Mouse (Mus musculus) CD4-positive, CD25-positive, alpha-beta regulatory T cell, adult 2 months (primary cell): ENCODE results near the gene Deaf1.

Experiments
- DNase-seq: peaks from one replicate; pipeline ENCODE4 v3.0.0-alpha.2; 2012; ENCODE audit warnings: low read depth, low spot score

Gene Deaf1

DNA sequence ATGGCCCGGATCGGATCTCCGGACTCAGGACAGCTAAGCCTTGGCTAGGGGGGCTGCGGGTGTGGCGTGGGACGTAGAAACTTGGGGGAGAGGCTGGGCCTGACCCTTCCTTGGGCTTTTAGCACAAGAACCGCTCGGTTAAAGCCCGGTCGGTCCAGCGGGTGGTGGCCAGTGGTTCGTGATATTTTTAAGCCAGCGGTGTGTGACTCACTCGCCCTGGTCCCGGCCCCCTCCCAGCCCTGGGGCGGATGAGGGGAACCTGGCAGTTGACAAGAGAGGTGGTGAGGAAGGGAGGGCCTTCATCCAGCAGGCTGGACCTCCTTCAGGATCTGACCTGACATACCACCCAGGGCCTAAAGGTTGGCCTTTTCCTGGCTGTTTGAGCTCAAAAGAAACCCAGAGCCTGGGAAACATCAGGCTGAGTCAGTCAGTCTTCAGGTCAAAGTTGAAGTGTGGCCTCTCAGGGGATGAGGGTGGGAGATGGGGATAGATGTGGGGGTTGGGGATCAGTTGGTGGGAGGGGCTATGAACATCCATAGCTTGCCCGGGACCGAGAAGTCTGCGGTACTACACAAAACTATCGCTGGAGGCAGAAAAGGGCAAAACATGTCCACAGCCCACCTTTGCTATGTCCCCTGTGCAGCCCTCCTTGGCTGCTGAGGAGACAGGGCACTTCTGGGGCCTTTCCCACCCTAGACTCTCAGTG lies 11.9 kb upstream of the Deaf1 start:
- DNase-seq, result no peak

DNA sequence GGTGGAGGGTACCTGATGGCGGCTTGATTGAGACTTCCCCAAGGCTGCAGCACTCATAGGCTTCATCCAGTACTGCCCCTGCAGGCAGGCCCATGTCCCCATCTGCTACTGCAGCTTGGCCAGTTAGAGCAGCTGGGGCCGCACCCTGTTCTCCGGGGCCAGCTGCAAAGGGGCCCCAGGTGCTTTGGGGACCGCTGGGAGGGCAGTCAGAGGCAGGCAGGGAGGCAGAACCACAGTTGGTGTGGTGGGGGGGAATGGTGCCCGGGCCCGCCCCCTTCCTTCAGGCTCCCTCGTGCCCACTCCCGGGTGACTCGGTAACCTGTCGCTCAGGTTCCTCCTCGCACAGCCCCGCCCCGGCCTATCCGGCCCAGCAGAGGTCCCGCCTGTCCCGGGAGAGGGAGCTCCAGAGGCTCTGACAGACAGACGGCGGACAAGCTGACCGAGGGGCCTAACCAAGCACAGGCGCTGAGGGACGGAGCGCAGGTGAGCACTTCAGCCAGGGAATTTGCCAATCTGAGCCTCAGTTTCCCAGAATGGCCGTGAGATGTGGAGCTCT lies 11.2 kb upstream of the Deaf1 start, which contains the start of gene Eps8l2:
Gene Eps8l2, plus strand, starts transcription at position 305 of the 556 bp plus-strand sequence.
- peak; percentile 32 for DNase-seq

DNA sequence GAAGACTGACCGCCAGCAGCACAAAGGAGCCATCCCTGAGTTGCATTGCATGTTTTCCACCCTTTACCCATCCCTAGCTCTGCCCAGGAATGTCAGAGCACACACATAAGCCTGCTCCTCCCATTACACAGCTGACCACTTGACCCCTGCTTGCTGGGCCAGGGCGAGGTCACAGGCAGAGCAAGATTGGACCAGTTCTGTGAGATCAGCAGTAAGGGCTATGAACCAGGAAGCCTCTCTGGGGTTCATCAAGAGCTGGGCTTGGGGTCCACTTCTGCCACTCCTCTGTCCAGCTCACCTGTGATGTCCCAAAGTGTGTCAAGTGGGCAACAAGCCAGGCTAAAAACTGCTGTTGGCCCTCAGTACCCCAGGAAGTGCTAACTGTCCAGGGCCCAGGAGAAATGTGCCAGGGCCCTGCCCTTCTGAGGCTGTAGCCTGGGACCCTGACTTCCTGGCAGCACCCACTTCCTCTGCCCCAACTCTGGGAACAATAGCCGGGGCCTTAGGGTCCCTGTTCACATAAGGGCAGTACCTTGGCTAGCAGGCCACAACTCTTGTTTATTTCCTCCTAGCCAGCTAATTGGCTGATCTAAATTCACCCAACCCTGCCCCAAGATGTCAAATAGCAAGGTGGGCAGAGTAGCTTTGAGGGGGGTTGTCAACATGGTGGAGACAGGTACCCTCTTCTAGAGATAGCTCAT lies 10.4 kb upstream of the Deaf1 start:
- DNase-seq, result no peak

DNA sequence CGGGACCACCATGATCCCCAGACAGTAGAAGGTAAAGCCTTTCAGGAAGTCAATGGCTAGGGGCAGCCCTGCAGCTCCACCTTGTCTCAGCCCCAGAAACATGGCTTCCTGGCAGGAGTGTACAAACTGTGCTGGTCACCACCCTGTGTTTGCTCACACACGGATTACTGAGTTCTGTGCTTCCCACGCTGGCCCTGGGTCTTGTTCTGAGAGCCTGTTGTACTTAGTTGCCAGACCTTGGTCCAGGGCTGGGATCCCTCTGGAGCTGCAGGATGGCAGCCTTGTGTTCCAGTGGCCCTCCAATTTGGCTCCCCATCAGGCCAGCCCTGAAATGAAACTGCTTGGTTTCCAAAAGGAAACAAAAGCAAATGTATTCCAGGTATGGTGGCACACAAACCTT lies 8.8 kb upstream of the Deaf1 start:
- no peak for DNase-seq

DNA sequence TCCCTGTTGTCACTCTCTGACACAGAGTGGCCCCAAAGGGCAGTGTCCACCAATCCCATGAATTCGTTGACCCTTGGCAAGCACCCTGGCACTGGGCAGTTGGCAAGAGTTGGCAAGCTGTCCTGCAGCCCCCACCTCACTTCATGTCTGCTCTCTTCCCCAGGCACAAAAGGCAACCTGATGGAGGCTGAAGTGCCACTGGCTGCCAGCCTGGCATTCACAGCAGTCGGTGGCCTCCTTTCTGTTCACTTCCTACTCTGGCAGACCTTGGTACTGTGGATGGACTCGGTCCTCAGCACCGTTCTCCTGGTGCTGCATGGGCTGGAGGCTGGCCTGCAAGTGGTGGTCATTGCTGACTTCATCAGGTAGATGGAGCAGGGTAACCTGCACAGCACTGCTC lies 8.2 kb upstream of the Deaf1 start:
- DNase-seq, result no peak

DNA sequence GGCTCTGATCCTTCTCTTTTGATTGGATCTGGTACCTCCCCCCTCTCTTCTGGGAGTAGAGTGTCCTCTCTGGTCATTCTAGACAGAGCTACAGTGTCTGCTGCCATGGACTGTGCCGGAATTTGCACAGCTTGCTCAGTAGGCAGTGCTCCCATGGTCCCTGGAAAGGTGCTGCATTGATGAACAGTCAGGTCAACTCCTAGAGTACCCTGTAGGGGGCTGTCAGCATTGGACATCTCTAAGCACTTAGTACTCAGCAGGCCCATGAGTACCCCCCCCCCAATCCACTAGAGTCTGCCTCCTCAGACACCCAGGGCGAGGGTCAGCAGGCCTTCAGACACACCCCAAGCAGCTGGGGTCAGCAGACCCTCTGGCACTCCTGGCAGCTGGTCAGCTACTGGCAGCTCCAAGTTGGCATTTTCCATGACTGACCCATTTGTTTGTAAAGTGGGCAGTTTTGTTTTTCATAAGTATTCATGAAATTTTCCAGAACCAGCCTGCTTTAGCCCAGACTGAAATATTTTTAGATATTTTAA lies 7.6 kb upstream of the Deaf1 start:
- no peak for DNase-seq

DNA sequence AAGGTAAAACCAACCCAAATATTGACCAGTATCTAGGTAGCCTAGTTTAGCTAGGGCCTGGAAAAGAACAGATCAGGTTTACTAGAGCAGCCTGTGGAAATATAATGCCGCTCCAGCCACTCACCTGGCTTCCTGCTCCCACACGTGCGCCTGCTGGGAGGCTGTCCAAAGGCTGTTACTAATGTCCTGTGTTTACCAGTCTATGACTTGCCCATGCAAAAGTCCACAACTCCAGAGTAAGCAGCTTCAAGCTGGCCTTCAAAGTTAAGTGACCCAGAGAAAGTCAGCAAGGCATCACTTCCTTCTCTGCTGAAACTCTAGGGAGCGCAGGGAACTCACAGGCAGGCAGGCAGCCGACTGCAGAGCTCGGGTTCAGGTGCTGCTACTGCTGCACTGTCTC lies 4.5 kb upstream of the Deaf1 start:
- no peak for DNase-seq

DNA sequence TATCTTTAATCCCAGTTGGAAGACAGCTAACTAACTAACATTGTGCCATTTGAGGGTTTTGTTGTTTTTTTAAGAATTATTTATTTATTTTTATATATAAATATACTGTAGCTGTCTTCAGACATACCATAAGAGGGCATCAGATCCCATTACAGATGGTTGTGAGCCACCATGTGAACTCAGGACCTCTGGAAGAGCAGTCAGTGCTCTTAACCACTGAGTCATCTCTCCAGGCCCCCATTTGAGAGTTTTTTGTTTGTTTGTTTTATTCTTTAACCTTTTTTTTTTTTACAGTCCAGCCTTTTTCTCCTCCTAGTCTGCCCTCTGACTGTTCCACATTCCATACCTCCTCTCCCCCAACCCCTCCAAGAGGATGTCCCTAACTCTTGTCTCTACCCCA lies 3.2 kb upstream of the Deaf1 start:
- no peak for DNase-seq

DNA sequence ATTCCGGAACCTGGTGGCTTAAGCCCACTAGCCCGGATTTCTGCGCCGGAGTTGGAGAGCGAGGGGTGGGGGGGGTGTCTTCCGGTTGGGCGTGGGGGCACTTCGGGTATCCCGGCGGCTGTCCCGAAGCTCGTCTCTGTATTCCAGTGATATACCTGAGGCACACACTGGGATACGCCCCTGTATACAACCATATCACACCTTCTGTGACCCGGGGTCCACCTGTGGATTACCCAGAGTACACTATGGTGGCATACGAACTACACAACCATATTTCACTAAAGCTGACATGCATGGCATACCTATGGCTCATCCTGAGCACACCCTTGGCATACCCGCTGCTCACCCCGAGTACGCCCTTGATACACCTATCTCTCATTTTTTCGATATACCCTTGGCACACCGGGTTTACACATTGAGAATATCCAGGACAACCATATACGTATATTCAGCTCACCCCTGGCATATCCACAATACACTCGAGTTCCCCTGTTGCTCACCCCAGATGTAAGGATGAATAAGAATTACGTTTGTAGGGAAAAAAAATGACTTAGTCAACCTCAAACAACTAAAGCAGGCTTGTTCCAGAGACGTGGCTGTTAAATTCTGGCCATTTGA lies 992 bp upstream of the Deaf1 start:
- no peak for DNase-seq

DNA sequence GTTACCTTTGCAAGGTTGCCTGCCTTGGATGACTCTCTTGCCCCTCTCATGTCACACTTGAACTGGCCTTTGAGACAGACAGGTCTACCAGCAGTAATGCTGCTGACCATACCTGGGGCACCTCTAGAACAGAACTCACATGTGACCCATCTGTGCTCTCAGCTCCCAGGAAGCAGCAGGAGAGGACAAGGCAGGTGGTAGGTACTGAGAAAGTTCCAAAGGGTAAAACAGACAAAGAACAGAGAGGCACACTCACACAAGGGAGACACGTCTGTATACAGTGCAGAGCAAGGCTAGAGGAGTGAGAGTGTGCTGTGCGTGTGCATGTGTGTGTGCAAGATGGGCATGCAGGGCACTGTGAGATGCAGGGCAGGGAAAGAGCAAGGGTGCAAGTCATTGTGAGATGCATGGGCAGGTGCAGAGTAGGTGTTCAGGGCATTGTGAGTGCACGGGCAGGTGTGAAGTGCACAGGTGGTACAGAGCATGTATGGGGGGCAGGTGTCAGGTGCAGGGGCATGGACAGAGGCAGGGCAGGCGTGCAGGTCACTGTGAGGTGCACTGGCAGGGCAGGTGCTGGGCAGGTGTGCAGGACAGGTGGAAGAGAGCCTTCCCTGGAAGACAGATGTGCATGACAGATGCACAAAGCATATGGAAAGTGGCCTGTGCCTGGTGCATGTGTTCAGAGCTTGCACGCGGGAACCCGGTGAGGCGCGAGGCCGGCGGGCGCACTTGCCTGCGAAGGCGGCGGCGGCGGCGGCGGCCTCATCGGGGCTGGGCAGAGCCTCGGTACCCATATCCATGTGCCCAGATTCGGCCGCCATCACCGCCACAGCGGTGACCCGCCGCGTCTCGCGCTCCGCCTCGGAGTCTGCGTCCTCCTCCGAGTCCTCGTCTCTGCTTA lies 694 bp downstream of the Deaf1 start:
- no peak for DNase-seq

DNA sequence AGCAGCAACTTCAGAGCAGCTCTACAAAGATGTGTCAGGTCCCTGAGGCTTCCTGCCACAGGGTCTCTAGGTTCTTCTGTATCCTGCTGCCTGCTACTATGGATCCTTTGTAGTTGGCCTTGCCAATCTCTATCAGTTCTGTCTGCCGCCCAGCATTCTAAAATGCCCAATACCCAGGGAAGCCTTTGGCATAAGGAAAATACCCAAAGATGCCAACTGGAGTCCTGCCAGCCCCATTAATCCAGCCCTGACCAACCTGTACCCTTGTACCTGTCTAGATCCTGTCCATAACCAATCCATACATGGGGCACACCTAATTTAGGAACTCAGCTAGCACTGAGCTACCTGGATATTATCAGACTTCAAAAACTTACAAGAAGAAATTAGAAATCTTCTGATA lies 2.8 kb downstream of the Deaf1 start:
- DNase-seq, result no peak

DNA sequence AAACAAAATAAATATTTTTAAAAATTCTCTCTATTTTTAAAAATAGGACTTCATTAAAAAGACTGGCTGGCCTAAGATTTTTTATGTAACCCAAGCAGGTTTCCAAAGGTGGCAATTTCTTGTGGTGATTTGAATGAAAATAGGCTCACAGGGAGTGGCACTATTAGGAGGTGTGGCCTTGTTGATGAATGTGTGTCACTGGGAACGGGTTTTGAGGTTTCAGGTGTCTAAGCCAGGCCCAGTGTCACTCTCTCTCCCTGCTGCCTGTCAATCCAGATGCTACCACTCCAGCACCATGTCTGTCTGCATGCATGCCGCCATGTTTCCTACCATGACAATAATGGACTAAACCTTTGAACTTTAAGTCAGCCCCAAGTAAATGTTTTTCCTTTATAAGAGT lies 8.0 kb downstream of the Deaf1 start:
- no peak for DNase-seq

DNA sequence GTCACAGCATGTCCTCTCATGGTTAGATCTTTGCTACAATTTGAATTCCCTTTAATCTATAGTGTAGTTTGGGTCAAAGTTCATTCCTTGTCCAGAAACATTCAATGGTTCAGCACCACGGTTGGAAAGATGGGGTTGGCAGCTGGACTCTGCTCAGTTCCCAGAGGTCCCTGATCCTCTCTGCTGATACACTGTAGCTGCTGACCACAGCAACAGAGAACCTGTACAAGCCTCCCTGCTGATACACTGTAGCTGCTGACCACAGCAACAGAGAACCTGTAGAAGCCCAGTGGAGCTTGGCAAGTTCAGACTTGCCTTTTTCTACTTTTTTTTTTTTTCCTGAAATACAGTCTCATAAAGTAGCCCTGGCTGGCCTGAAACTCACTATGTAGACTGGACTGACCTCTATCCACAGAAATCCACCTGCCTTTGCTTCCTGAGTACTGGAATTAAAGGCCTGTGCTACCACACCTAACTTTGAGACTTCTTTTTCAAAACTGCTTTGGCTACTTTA lies 9.8 kb downstream of the Deaf1 start:
- DNase-seq, result no peak

DNA sequence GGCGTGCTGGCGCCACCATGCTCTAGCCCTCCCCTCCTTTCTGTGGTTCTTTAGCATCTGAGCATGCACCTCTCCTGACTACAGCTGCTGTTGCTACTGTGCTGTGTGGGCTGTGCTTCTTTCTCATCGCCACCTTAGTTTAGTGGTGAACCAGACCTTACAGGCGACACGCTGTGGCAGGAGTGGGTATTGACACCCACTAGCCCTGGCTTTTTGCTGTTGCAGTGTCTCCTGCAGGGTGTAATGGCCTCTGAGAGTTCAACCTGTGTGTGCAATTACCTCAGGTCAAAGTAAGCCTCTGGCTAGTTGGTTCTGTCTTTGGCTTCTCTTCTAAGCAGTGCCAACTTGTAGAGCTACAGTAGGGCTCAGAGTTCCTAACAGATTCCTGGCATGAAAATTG lies 11.5 kb downstream of the Deaf1 start:
- DNase-seq, result peak; percentile 77

DNA sequence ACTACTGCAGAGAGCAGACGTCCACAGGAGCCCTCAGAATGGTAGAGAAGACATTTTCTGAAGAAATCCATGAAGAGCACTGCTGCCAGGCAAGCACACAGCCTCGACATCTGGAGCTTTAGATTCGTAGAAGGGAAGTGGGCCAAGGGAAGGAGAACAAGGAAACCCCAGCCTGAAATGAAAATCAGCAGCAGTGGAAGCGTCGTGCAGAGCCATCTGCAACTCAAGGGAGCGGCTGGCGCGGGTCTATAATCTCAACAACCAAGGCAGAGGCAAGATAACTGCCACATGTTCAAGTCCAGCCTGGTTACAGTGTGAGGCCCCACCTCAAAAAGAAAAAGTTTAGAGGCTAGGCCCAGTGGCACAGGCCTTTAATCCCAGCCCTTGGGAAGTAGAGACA lies 12.4 kb downstream of the Deaf1 start:
- DNase-seq, result no peak

DNA sequence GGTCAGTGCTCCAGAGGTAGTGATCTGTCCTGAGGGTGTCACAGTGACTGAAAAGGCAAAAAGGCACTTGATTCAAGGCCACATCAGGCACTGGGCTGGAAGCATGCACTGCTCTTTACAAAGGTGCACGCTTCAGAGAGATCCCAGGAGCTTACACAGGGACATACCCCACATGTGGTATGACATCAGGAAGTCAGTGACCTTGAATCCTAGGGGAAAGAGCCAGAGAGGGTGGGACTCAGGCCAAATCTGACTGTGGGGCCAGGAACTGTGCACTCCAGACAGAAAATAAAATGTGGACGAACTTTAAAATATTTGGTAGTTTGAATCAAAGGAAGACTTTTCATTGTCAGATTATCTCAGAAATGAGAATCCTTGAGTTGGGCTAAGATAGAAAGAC lies 13.1 kb downstream of the Deaf1 start:
- DNase-seq, result no peak

DNA sequence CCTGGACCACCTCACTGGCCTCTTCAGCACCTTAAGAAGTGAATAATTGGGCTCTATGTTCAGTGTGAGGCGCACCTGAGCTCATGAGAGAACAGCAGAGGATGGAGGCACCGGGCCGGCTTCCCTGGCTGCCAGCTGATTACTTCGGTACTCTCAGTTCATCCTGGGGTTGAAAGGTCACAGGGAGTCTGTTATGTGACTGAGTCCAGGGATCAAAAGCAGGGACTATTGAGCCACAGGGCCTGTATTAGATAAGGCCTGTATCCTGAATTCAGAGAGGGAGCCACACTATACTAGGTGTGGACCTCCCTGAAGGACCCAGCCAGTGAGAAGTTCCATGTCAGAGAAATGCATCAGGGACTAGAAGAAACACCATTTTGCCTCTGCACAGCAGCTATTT lies 23.0 kb downstream of the Deaf1 start:
- no peak for DNase-seq

DNA sequence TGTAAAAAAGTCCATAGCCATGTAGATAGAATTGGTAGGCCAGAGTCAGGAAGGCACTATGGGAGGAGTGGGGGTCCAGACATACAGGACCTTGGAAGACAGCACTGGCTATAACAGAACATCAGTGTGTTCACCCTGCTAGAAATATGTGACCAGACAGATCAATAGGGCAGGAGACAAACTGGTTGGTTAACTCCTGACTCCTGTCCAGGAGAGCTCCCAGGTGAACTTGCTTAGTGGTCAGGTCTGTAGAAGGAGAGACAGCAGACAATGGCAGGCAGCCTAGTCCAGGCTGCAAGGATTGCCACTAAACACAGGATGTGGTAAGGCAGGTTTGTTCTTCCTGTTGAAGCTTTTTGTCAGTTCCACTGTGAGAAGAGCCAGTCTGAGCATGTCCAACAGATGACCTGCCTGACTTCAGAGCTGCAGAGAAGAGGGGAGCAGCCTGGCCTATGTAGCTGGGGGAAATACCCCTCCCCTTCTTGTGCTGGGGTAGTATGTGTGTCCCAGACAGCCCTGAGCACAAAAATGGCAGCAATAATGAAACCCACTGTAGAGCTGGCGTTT lies 24.7 kb downstream of the Deaf1 start:
- peak; percentile 61 for DNase-seq

DNA sequence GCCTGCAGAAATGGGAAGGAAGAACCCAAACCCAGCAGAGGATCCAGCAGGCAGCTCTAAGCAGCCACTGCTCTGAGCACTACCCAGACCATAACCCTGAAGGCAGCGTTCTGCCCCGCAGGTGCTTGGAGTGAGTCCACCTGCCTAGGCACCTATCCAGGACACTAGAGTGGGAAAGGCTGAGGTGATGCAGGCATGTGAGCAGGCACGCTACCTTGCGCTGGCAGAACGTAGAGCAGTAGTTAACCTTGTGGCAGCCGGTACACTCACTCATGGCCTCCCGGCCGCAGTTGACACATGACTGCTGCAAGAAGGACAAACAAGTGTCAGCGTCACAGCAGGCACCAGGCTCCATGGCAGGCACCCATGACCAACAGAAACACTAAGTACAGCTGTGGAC lies 26.1 kb downstream of the Deaf1 start:
- DNase-seq, result no peak

DNA sequence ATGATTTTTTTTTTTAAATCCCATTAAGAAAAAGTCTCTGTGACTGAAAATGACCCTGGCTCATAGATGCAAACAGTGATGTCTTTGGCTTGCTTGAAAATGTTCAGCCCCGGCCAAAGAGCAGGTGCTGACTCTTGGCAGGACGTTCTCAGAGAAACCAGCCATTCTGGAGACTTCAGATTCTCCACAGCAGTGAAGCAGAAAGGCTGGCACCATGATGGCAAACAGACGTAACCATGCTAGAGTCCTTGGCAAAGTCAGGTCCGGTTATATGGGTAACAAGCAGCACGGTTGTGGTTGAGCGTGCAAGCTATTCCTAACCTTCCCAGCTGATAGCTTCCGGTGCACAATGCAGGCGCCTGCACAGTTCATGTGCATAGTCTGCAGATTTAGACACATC lies 28.3 kb downstream of the Deaf1 start:
- DNase-seq, result no peak
